Mouse (Mus musculus): ENCODE results near the gene Gm38392.

DNA sequence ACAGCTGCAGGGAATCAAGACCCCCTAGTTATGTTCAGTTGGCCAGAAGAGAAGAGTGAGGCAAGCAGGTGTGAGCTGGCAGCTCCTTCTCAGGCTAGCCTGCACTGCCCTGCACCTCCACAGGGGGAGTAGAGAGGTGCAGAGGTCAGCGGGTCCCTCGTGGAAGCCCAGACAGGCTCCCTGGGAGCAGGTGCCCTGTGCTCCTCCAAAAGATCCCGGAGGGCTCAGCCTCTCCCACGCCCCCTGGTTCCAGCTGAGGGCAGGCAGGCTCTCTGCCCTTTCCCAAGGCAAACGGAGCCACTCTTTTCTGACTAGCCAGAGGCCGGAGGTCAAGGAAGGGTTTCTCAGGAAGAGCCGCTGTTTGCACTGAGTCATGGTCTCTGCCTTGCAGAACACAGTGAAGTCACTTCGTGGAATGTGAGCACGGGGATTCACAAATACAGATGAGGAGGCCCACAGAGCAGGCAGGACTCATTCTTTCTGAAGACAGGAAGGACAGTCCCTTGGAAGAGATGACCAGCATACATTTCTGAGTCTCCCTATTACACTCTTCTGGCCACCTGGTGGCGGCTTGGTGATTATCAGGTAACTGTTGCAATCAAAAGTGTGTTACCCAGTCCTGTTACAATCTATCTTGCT lies 49.3 kb downstream of the Gm38392 start:
- TF ChIP-seq CTCF (IDR thresholded peaks at IDR 0.05; ENCODE audit: borderline replicate concordance, insufficient read depth, low read length) (peak; percentile 33; the same call in 1 of the 2 replicates), POLR2A (IDR thresholded peaks at IDR 0.05; ENCODE audit: low read depth, low read length) (no peak)
